Mouse (Mus musculus) G1E (cell line): ENCODE measurements around the gene Pllp. TPM values are rescaled to one million over a fixed set of nuclear protein-coding genes. Genes with fewer than 3 reads are reported as not detected.

Source experiments
- ATAC-seq: 2 replicates; pipeline ENCODE4 v1.8.0; 2016; ENCODE audit warnings: mild to moderate bottlenecking; ENCODE audit not compliant: insufficient number of reproducible peaks, poor library complexity, low FRiP score, severe bottlenecking; ENCODE audit errors: extremely low read depth
- DNase-seq: peaks from one replicate; pipeline ENCODE4 v3.0.0; 2012; ENCODE audit warnings: low spot score
- H3K27me3 ChIP-seq: 2 replicates; pipeline ENCODE4 v1.6.1; 2012; ENCODE audit warnings: mild to moderate bottlenecking, low read length, inconsistent platforms; ENCODE audit not compliant: insufficient read depth
- H3K36me3 ChIP-seq: replicated peaks from 2 replicates; pipeline ENCODE3; 2012; ENCODE audit warnings: mild to moderate bottlenecking, inconsistent platforms
- H3K4me1 ChIP-seq: 2 replicates; pipeline ENCODE4 v1.6.1; 2012; ENCODE audit warnings: low read depth, low read length, inconsistent platforms, mixed read lengths; ENCODE audit not compliant: insufficient read depth
- H3K4me3 ChIP-seq: 2 replicates; pipeline ENCODE4 v1.5.1; 2012; ENCODE audit warnings: low read depth, mild to moderate bottlenecking, inconsistent platforms, low read length, moderate library complexity, mixed read lengths
- H3K9me3 ChIP-seq: replicated peaks from 2 replicates; pipeline ENCODE4 v1.6.1; 2012; ENCODE audit warnings: inconsistent platforms
- CTCF ChIP-seq: IDR thresholded peaks from 2 replicates; pipeline ENCODE4 v1.5.1; 2012; ENCODE audit warnings: low read depth, low read length, inconsistent platforms, mixed read lengths
- GATA1 ChIP-seq: IDR thresholded peaks from 2 replicates; pipeline ENCODE4 v1.6.1; 2012; ENCODE audit warnings: borderline replicate concordance, low read length, inconsistent platforms, mixed read lengths
- GATA2 ChIP-seq: IDR thresholded peaks from 2 replicates; pipeline ENCODE4 v1.6.1; 2012; ENCODE audit warnings: low read depth, low read length, inconsistent platforms, borderline replicate concordance
- POLR2AphosphoS5 ChIP-seq: IDR thresholded peaks from 2 replicates; pipeline ENCODE4 v1.6.1; 2012; ENCODE audit warnings: low read depth, low read length, inconsistent platforms; ENCODE audit not compliant: insufficient replicate concordance
- TAL1 ChIP-seq: conservative IDR thresholded peaks from 2 replicates; pipeline ENCODE4 v1.6.1; 2012; ENCODE audit warnings: low read depth, low read length, inconsistent platforms, mixed read lengths
- polyA plus RNA-seq: library from polyadenylated mRNA; stranded (reverse); fragments of >175 nt; gene quantifications from 2 replicates; pipeline ENCODE4 v1.2.3, GENCODE M21; 2012
- total RNA-seq, 2 experiments: library from RNA; stranded (forward) in 1 of 2; stranded (reverse) in 1 of 2; fragments of 200-1000 nt in 1 of 2; fragments of >200 nt in 1 of 2; fragmentation: Nextera tagmentation in 1 of 2; gene quantifications; 2 replicates each; pipeline ENCODE4 v1.2.3; 2014 to 2017

Gene Pllp
- total and polyA plus RNA-seq, 3 experiments = 0.22 TPM; not detected in 2

- H3K36me3 ChIP-seq = peaks cover 53% of the 10 kb centered on the region
- ATAC-seq (no peak), DNase-seq (no peak)
- no peaks in the 10 kb centered on the region for H3K9me3 ChIP-seq
- H3K4me1 ChIP-seq = peaks cover 14% of the 10 kb centered on the region
- no peak overlapping the region for H3K4me3 ChIP-seq
- no peaks in the 10 kb centered on the region for H3K27me3 ChIP-seq
- TF ChIP-seq GATA1 (no peak), GATA2 (no peak), POLR2AphosphoS5 (no peak), CTCF (no peak), TAL1 (no peak)
Measured at GRCm38 (mm10) chr8:94664722-94665121, 31.4 kb downstream of the Pllp start.

GRCm38 (mm10) chr8:94660418-94660817 is 35.7 kb downstream of the Pllp start:
- no peaks in the 10 kb centered on the region for H3K4me1 ChIP-seq
- ATAC-seq (no peak), DNase-seq (no peak)
- H3K4me3 ChIP-seq = no peak overlapping the region
- peaks cover 65% of the 10 kb centered on the region for H3K36me3 ChIP-seq
- TF ChIP-seq POLR2AphosphoS5 = no peak
- no peak for TF ChIP-seq GATA1
- no peaks in the 10 kb centered on the region for H3K9me3 ChIP-seq
- no peaks in the 10 kb centered on the region for H3K27me3 ChIP-seq

- Histone ChIP-seq H3K4me3 (no peak overlapping the region), H3K27me3 (no peaks in the 10 kb centered on the region), H3K36me3 (peaks cover 74% of the 10 kb centered on the region), H3K4me1 (peaks cover 6% of the 10 kb centered on the region), H3K9me3 (no peaks in the 10 kb centered on the region)
- TF ChIP-seq TAL1 (no peak), POLR2AphosphoS5 (no peak), GATA2 (no peak), CTCF (no peak), GATA1 (no peak)
- no peak for DNase-seq
- no peak for ATAC-seq
Measured at GRCm38 (mm10) chr8:94658031-94658430, 38.0 kb downstream of the Pllp start.

GRCm38 (mm10) chr8:94654994-94655393 is 41.1 kb downstream of the Pllp start:
- Histone ChIP-seq H3K36me3 (peaks cover 76% of the 10 kb centered on the region), H3K9me3 (no peaks in the 10 kb centered on the region), H3K27me3 (no peaks in the 10 kb centered on the region), H3K4me1 (peaks cover 6% of the 10 kb centered on the region), H3K4me3 (no peak overlapping the region)
- peak; percentile 41; the same call in 1 of the 2 replicates for TF ChIP-seq TAL1
- no peak for TF ChIP-seq POLR2AphosphoS5
- no peak for DNase-seq
- ATAC-seq = no peak

GRCm38 (mm10) chr8:94652951-94653350 is 43.1 kb downstream of the Pllp start:
- Histone ChIP-seq H3K27me3 (no peaks in the 10 kb centered on the region), H3K9me3 (no peaks in the 10 kb centered on the region), H3K4me1 (peaks cover 8% of the 10 kb centered on the region), H3K4me3 (no peak overlapping the region), H3K36me3 (peaks cover 78% of the 10 kb centered on the region)
- DNase-seq (no peak), ATAC-seq (no peak)
- no peak for TF ChIP-seq GATA2
- no peak for TF ChIP-seq TAL1
- no peak for TF ChIP-seq CTCF
- TF ChIP-seq POLR2AphosphoS5 = no peak
- TF ChIP-seq GATA1 = no peak

GRCm38 (mm10) chr8:94649496-94649895 is 46.6 kb downstream of the Pllp start:
- Histone ChIP-seq H3K36me3 (peaks cover 77% of the 10 kb centered on the region), H3K27me3 (no peaks in the 10 kb centered on the region), H3K4me1 (peaks cover 17% of the 10 kb centered on the region), H3K9me3 (no peaks in the 10 kb centered on the region), H3K4me3 (no peak overlapping the region)
- ATAC-seq (no peak), DNase-seq (no peak)
- TF ChIP-seq TAL1 (no peak), POLR2AphosphoS5 (no peak), GATA1 (no peak), CTCF (no peak), GATA2 (no peak)

GRCm38 (mm10) chr8:94646165-94646564 is 49.9 kb downstream of the Pllp start:
- ATAC-seq (no peak), DNase-seq (no peak)
- Histone ChIP-seq H3K4me1 (peaks cover 22% of the 10 kb centered on the region), H3K4me3 (no peak overlapping the region), H3K27me3 (no peaks in the 10 kb centered on the region), H3K36me3 (peaks cover 74% of the 10 kb centered on the region), H3K9me3 (no peaks in the 10 kb centered on the region)
- TF ChIP-seq GATA1 (no peak), CTCF (no peak), GATA2 (no peak), TAL1 (no peak), POLR2AphosphoS5 (no peak)
